Mouse (Mus musculus) CD4-positive, CD25-positive, alpha-beta regulatory T cell, adult 2 months (primary cell): Measurements from ENCODE around the gene Cacng7.

Experiments
- DNase-seq: peaks from one replicate; pipeline ENCODE4 v3.0.0-alpha.2; 2012; ENCODE audit warnings: low read depth, low spot score

Gene Cacng7

GRCm38 (mm10) chr7:3302556-3303275, 30.0 kb upstream of the Cacng7 start:
- DNase-seq = no peak

- DNase-seq = peak; percentile 49
Observed at GRCm38 (mm10) chr7:3303276-3303781, 29.4 kb upstream of the Cacng7 start.

GRCm38 (mm10) chr7:3303789-3304188, 29.0 kb upstream of the Cacng7 start:
- no peak for DNase-seq

- DNase-seq = peak; percentile 8
Observed at GRCm38 (mm10) chr7:3304298-3304697, 28.5 kb upstream of the Cacng7 start.

GRCm38 (mm10) chr7:3306400-3306799, 26.4 kb upstream of the Cacng7 start:
- DNase-seq = no peak

GRCm38 (mm10) chr7:3308646-3309045, 24.1 kb upstream of the Cacng7 start:
- no peak for DNase-seq

- DNase-seq = no peak
Observed at GRCm38 (mm10) chr7:3310233-3310632, 22.5 kb upstream of the Cacng7 start.

- no peak for DNase-seq
Observed at GRCm38 (mm10) chr7:3313571-3313970, 19.2 kb upstream of the Cacng7 start.

GRCm38 (mm10) chr7:3314121-3314520, 18.6 kb upstream of the Cacng7 start:
- DNase-seq = no peak

GRCm38 (mm10) chr7:3317704-3318103, 15.1 kb upstream of the Cacng7 start:
- DNase-seq = no peak

GRCm38 (mm10) chr7:3320856-3321255, 11.9 kb upstream of the Cacng7 start:
- DNase-seq = no peak

GRCm38 (mm10) chr7:3323826-3324225, 8.9 kb upstream of the Cacng7 start:
- DNase-seq = no peak

GRCm38 (mm10) chr7:3327961-3328360, 4.8 kb upstream of the Cacng7 start:
- no peak for DNase-seq

GRCm38 (mm10) chr7:3329776-3330546, 2.8 kb upstream of the Cacng7 start:
- peak; percentile 70 for DNase-seq

GRCm38 (mm10) chr7:3331171-3331570, 1.6 kb upstream of the Cacng7 start:
- no peak for DNase-seq

GRCm38 (mm10) chr7:3331581-3332223, 1.1 kb upstream of the Cacng7 start:
- no peak for DNase-seq

- DNase-seq = no peak
Observed at GRCm38 (mm10) chr7:3332224-3332615, 535 bp upstream of the Cacng7 start.

GRCm38 (mm10) chr7:3333542-3333941, 787 bp downstream of the Cacng7 start:
- no peak for DNase-seq

GRCm38 (mm10) chr7:3336412-3336811, 3.7 kb downstream of the Cacng7 start:
- DNase-seq = no peak

GRCm38 (mm10) chr7:3338286-3338935, 5.7 kb downstream of the Cacng7 start:
- no peak for DNase-seq

GRCm38 (mm10) chr7:3339010-3339409, 6.3 kb downstream of the Cacng7 start:
- DNase-seq = no peak

- no peak for DNase-seq
Observed at GRCm38 (mm10) chr7:3343861-3344260, 11.1 kb downstream of the Cacng7 start.
